Mouse (Mus musculus): Measurements from ENCODE around the gene Gm21883. TPM values are rescaled to one million over a fixed set of nuclear protein-coding genes. Genes with fewer than 3 reads are reported as not detected.
"Not testable (repeated sequence)": the region's sequence is repeated elsewhere in the genome, so short reads cannot be mapped to it uniquely, and the experiment has no call there.

Gm21883 gene
- polyA plus RNA-seq (2014; fragmentation: Nextera tagmentation; extraction: Ambion mirVana), result not detected in 2 replicates

- not testable (repeated sequence) for H3K27me3 ChIP-seq (ENCODE audit: control insufficient read depth, insufficient read depth, low read length); H3K4me2 ChIP-seq (replicated peaks); H3K4me3 ChIP-seq (replicated peaks; ENCODE audit: low read length); H3K27ac ChIP-seq; H3K4me1 ChIP-seq (replicated peaks; ENCODE audit: control insufficient read depth, insufficient read depth, low read length); H3K9me3 ChIP-seq (ENCODE audit: control insufficient read depth, low read length); DNase-seq (ENCODE audit: low spot score); H3K9ac ChIP-seq; H3K36me3 ChIP-seq (replicated peaks; ENCODE audit: control insufficient read depth, insufficient read depth); ATAC-seq (ENCODE audit: low FRiP score)
- no CpG with 5 or more reads among the region's 1 CpGs for WGBS
These were observed at the start of gene Gm21883 for GRCm38 (mm10) chrX:31574183-31574582. TSS of gene Gm21883 (minus strand) at chrX:31574283.

- not testable (repeated sequence) for H3K4me1 ChIP-seq (replicated peaks; ENCODE audit: control insufficient read depth, insufficient read depth, low read length); ATAC-seq (ENCODE audit: low FRiP score); H3K4me2 ChIP-seq (replicated peaks); H3K4me3 ChIP-seq (replicated peaks; ENCODE audit: low read length); H3K27me3 ChIP-seq (ENCODE audit: control insufficient read depth, insufficient read depth, low read length); H3K27ac ChIP-seq; H3K36me3 ChIP-seq (replicated peaks; ENCODE audit: control insufficient read depth, insufficient read depth); H3K9me3 ChIP-seq (ENCODE audit: control insufficient read depth, low read length); DNase-seq (ENCODE audit: low spot score); H3K9ac ChIP-seq
- WGBS, result 94% methylated on average over 1 of the region's 2 CpGs
These were observed 44.7 kb upstream of the Gm21883 start, which contains the start of gene Spin2e for GRCm38 (mm10) chrX:31618820-31619219. TSS of gene Spin2e (minus strand) at chrX:31618920.

Other genes with a start within 250 kb of the Gm21883 start
- not detected in 2 replicates for gene Btbd35f26, start 237.8 kb downstream of the Gm21883 start, polyA plus RNA-seq (2014; fragmentation: Nextera tagmentation; extraction: Ambion mirVana)
- gene Btbd35f19, start 190.4 kb downstream of the Gm21883 start, polyA plus RNA-seq (2014; fragmentation: Nextera tagmentation; extraction: Ambion mirVana), result not detected in 2 replicates
- gene Spin2e, start 44.6 kb upstream of the Gm21883 start, polyA plus RNA-seq (2014; fragmentation: Nextera tagmentation; extraction: Ambion mirVana), result not detected in 2 replicates
- gene Btbd35f25, start 142.9 kb upstream of the Gm21883 start, polyA plus RNA-seq (2014; fragmentation: Nextera tagmentation; extraction: Ambion mirVana), result not detected in 2 replicates